In the genomic region with DNA sequence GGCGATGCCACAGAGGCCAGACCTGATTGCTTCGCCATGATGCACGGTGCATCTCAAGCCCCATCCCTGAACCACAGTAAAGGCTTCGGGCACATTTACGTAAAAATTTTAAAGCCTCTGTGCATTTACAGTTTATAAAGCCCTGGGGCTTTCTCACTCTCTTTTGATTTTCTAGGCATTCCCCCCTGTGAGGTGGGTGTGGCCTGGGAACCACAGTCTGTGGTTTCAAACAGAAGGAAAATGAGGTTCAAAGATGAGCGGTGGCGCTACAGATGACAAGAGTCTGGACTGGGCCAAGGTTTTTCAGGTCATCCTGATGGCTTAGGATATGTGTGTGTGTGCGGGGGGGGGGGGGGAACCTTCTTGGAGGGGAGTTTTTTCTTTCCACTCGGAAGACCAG, we compare ENCODE assay signal across 8 mouse cellular contexts. TPM values are rescaled to one million over a fixed set of nuclear protein-coding genes. Genes with fewer than 3 reads are reported as not detected.
A peak's percentile ranks its signal among the peaks of the same experiment; 100 is the strongest.
DNase-seq lines count a peak whose midpoint lies in the region; ATAC-seq and TF ChIP-seq lines count a peak whose summit lies in the region.
"Had no signal": no experiment of that assay in that cellular context is flagged by ENCODE, and none has a peak within 500 bp of the region (broad histone marks: within the 10 kb centered on the region; RNA-seq: fewer than 3 reads in every experiment).

No protein-coding gene starts in this region.

- ATAC-seq in forebrain, embryonic 13.5 days: no peak
- ATAC-seq in liver, embryonic 12.5 days: no peak

- 0 out of 2 replicates have a peak overlapping the region, but pooled peaks have one; percentile 0 for H3K4me3 ChIP-seq in thymus, adult 2 months (ENCODE audit: control insufficient read depth, insufficient read depth, low read length)
- H3K4me3 ChIP-seq in forebrain, embryonic 13.5 days: peak overlapping the region; percentile 37
- peak overlapping the region; percentile 38 for H3K4me3 ChIP-seq in liver, embryonic 12.5 days

- peaks cover 12% of the 10 kb centered on the region for H3K4me1 ChIP-seq in thymus, adult 2 months (replicated peaks; ENCODE audit: control insufficient read depth, insufficient read depth, low read length)
- peaks cover 26% of the 10 kb centered on the region for H3K4me1 ChIP-seq in forebrain, embryonic 13.5 days
- H3K4me1 ChIP-seq in liver, embryonic 12.5 days: peaks cover 58% of the 10 kb centered on the region

- no peak for TF ChIP-seq POLR2A in thymus, adult 2 months (IDR thresholded peaks at IDR 0.05; ENCODE audit: control insufficient read depth, extremely low read depth, insufficient read depth, low read length, poor library complexity)

- H3K27me3 ChIP-seq in thymus, adult 2 months (ENCODE audit: control insufficient read depth, insufficient read depth, low read length): peaks cover 21% of the 10 kb centered on the region
- H3K27me3 ChIP-seq in forebrain, embryonic 13.5 days: peaks cover 99% of the 10 kb centered on the region
- H3K27me3 ChIP-seq in liver, embryonic 12.5 days (replicated peaks): peaks cover 96% of the 10 kb centered on the region

- peak overlapping the region; percentile 30; the same call in 1 of the 2 replicates for H3K9ac ChIP-seq in forebrain, embryonic 13.5 days
- H3K9ac ChIP-seq in liver, embryonic 12.5 days: no peak overlapping the region

- H3K9me3 ChIP-seq in forebrain, embryonic 13.5 days (replicated peaks): no peaks in the 10 kb centered on the region
- H3K9me3 ChIP-seq in liver, embryonic 12.5 days (replicated peaks): no peaks in the 10 kb centered on the region

- no peak overlapping the region for H3K27ac ChIP-seq in thymus, adult 2 months (ENCODE audit: control insufficient read depth, insufficient read depth, low read length)
- H3K27ac ChIP-seq in forebrain, embryonic 13.5 days: no peak overlapping the region
- no peak overlapping the region for H3K27ac ChIP-seq in liver, embryonic 12.5 days

- peak overlapping the region; percentile 69 for H3K4me2 ChIP-seq in forebrain, embryonic 13.5 days
- H3K4me2 ChIP-seq in liver, embryonic 12.5 days: peak overlapping the region; percentile 57

- H3K36me3 ChIP-seq in thymus, adult 2 months (ENCODE audit: control insufficient read depth, insufficient read depth, low read length): no peaks in the 10 kb centered on the region
- no peaks in the 10 kb centered on the region for H3K36me3 ChIP-seq in forebrain, embryonic 13.5 days (ENCODE audit: poor library complexity, severe bottlenecking)
- H3K36me3 ChIP-seq in liver, embryonic 12.5 days: no peaks in the 10 kb centered on the region

- TF ChIP-seq CTCF in thymus, adult 2 months (IDR thresholded peaks at IDR 0.05; ENCODE audit: borderline replicate concordance, control insufficient read depth, extremely low read depth, insufficient read depth, low read length, poor library complexity): no peak

- 1% methylated on average over 9 of the region's 9 CpGs for WGBS in thymus, adult 2 months
- WGBS in forebrain, embryonic 13.5 days: 2% methylated on average over 9 of the region's 9 CpGs
- 2% methylated on average over 9 of the region's 9 CpGs for WGBS in liver, embryonic 12.5 days (ENCODE audit: insufficient replicate concordance)

- no peak for DNase-seq in thymus, adult 2 months
- no peak for DNase-seq in thymus, postnatal 0 days (ENCODE audit: low spot score)
- DNase-seq in thymus, postnatal 4 days: peak; percentile 40
- no peak for DNase-seq in gastrocnemius, postnatal 4 days (ENCODE audit: low spot score in 2 of 2)
- DNase-seq in urinary bladder, postnatal 36 days (ENCODE audit: low spot score in 2 of 2): no peak
- DNase-seq: cerebellum, adult 9-11 months had no signal

RNA-seq across cellular contexts. Expression of gene Nkx1-2, which starts 0.6 kb away (rescaled TPM):
- 0.24 and 0.27 TPM in 2 replicates for polyA plus RNA-seq in thymus, adult 2 months (2012; rRNA removed)
- 0.05 TPM in 1 of 2 replicates, not detected in the other for polyA plus RNA-seq in thymus, postnatal 0 days (2015; fragmentation: Nextera tagmentation; extraction: Ambion mirVana)
- polyA plus RNA-seq in forebrain, embryonic 13.5 days (2015; fragmentation: Nextera tagmentation; extraction: Ambion mirVana): 0.08 TPM in 1 of 2 replicates, not detected in the other
- not detected in 2 replicates for polyA plus RNA-seq in liver, embryonic 12.5 days (2016; fragmentation: Nextera tagmentation; extraction: Ambion mirVana)
- not detected for total RNA-seq in gastrocnemius, postnatal 4 days (2021)

RNA-seq across cellular contexts. Expression of gene Lhpp, which starts 10.4 kb away (rescaled TPM):
- polyA plus RNA-seq in thymus, adult 2 months (2012; rRNA removed): 10.0 and 12.0 TPM in 2 replicates
- 7.5 and 8.8 TPM in 2 replicates for polyA plus RNA-seq in thymus, postnatal 0 days (2015; fragmentation: Nextera tagmentation; extraction: Ambion mirVana)
- polyA plus RNA-seq in forebrain, embryonic 13.5 days (2015; fragmentation: Nextera tagmentation; extraction: Ambion mirVana): 14.5 and 16.8 TPM in 2 replicates
- 8.9 and 9.2 TPM in 2 replicates for polyA plus RNA-seq in liver, embryonic 12.5 days (2016; fragmentation: Nextera tagmentation; extraction: Ambion mirVana)
- total RNA-seq in gastrocnemius, postnatal 4 days (2021): 10 to 100 TPM in 1 of 2 experiments, 1 to 10 TPM in 1; 7.8 to 10.5 TPM

RNA-seq across cellular contexts. Expression of gene Oat, which starts 23.8 kb away (rescaled TPM):
- polyA plus RNA-seq in thymus, adult 2 months (2012; rRNA removed): 48.3 and 51.4 TPM in 2 replicates
- 109 and 111 TPM in 2 replicates for polyA plus RNA-seq in thymus, postnatal 0 days (2015; fragmentation: Nextera tagmentation; extraction: Ambion mirVana)
- 115 and 123 TPM in 2 replicates for polyA plus RNA-seq in forebrain, embryonic 13.5 days (2015; fragmentation: Nextera tagmentation; extraction: Ambion mirVana)
- 94.4 and 96.9 TPM in 2 replicates for polyA plus RNA-seq in liver, embryonic 12.5 days (2016; fragmentation: Nextera tagmentation; extraction: Ambion mirVana)
- total RNA-seq in gastrocnemius, postnatal 4 days (2021): 10 to 100 TPM; 73.8 to 76.2 TPM
